Mouse (Mus musculus): ENCODE data around the gene Hdlbp. TPM values are rescaled to one million over a fixed set of nuclear protein-coding genes. Genes with fewer than 3 reads are reported as not detected.
"Not testable (repeated sequence)": the region's sequence is repeated elsewhere in the genome, so short reads cannot be mapped to it uniquely, and the experiment has no call there.

Gene Hdlbp
- polyA plus RNA-seq, 1 experiment: 2.8 TPM

- no peaks in the 10 kb centered on the region for H3K9me3 ChIP-seq (ENCODE audit: control insufficient read depth, low read length)
- peaks cover 45% of the 10 kb centered on the region for H3K4me1 ChIP-seq (ENCODE audit: control insufficient read depth)
- H3K4me3 ChIP-seq (replicated peaks): peak overlapping the region; percentile 91
- TF ChIP-seq TAL1 (IDR thresholded peaks at IDR 0.05; ENCODE audit: low read length) (no peak), GATA1 (IDR thresholded peaks at IDR 0.05; ENCODE audit: low read length) (no peak)
- peaks cover 7% of the 10 kb centered on the region for H3K36me3 ChIP-seq (ENCODE audit: control insufficient read depth)
- no peaks in the 10 kb centered on the region for H3K27me3 ChIP-seq (ENCODE audit: control insufficient read depth)
Measured at GRCm38 (mm10) chr1:93479476-93480083, 965 bp upstream of the Hdlbp start.

GRCm38 (mm10) chr1:93477758-93478585, 643 bp downstream of the Hdlbp start:
- Histone ChIP-seq H3K27me3 (ENCODE audit: control insufficient read depth) (no peaks in the 10 kb centered on the region), H3K4me3 (replicated peaks) (peak overlapping the region; percentile 91), H3K9me3 (ENCODE audit: control insufficient read depth, low read length) (no peaks in the 10 kb centered on the region), H3K4me1 (ENCODE audit: control insufficient read depth) (peaks cover 50% of the 10 kb centered on the region), H3K36me3 (ENCODE audit: control insufficient read depth) (peaks cover 12% of the 10 kb centered on the region)
- TF ChIP-seq GATA1 (IDR thresholded peaks at IDR 0.05; ENCODE audit: low read length) (no peak), TAL1 (IDR thresholded peaks at IDR 0.05; ENCODE audit: low read length) (no peak)

GRCm38 (mm10) chr1:93475694-93476093, 2.9 kb downstream of the Hdlbp start:
- Histone ChIP-seq H3K4me3 (replicated peaks) (no peak overlapping the region), H3K9me3 (ENCODE audit: control insufficient read depth, low read length) (no peaks in the 10 kb centered on the region), H3K36me3 (ENCODE audit: control insufficient read depth) (peaks cover 6% of the 10 kb centered on the region), H3K27me3 (ENCODE audit: control insufficient read depth) (no peaks in the 10 kb centered on the region), H3K4me1 (ENCODE audit: control insufficient read depth) (peaks cover 42% of the 10 kb centered on the region)
- TF ChIP-seq GATA1 (IDR thresholded peaks at IDR 0.05; ENCODE audit: low read length) (no peak), TAL1 (IDR thresholded peaks at IDR 0.05; ENCODE audit: low read length) (no peak)

- H3K27me3 ChIP-seq (ENCODE audit: control insufficient read depth): no peaks in the 10 kb centered on the region
- TF ChIP-seq GATA1 (IDR thresholded peaks at IDR 0.05; ENCODE audit: low read length) (no peak), TAL1 (IDR thresholded peaks at IDR 0.05; ENCODE audit: low read length) (no peak)
- peaks cover 12% of the 10 kb centered on the region for H3K36me3 ChIP-seq (ENCODE audit: control insufficient read depth)
- H3K4me1 ChIP-seq (ENCODE audit: control insufficient read depth): peaks cover 6% of the 10 kb centered on the region
- no peak overlapping the region for H3K4me3 ChIP-seq (replicated peaks)
- no peaks in the 10 kb centered on the region for H3K9me3 ChIP-seq (ENCODE audit: control insufficient read depth, low read length)
Measured at GRCm38 (mm10) chr1:93468626-93469025, 10.0 kb downstream of the Hdlbp start.

GRCm38 (mm10) chr1:93465746-93466145, 12.9 kb downstream of the Hdlbp start:
- Histone ChIP-seq H3K4me1 (ENCODE audit: control insufficient read depth) (peaks cover 5% of the 10 kb centered on the region), H3K27me3 (ENCODE audit: control insufficient read depth) (no peaks in the 10 kb centered on the region), H3K9me3 (ENCODE audit: control insufficient read depth, low read length) (no peaks in the 10 kb centered on the region), H3K4me3 (replicated peaks) (no peak overlapping the region), H3K36me3 (ENCODE audit: control insufficient read depth) (peaks cover 15% of the 10 kb centered on the region)
- TF ChIP-seq GATA1 (IDR thresholded peaks at IDR 0.05; ENCODE audit: low read length) (no peak), TAL1 (IDR thresholded peaks at IDR 0.05; ENCODE audit: low read length) (no peak)

- Histone ChIP-seq H3K36me3 (ENCODE audit: control insufficient read depth) (peaks cover 15% of the 10 kb centered on the region), H3K4me3 (replicated peaks) (no peak overlapping the region), H3K27me3 (ENCODE audit: control insufficient read depth) (no peaks in the 10 kb centered on the region), H3K4me1 (ENCODE audit: control insufficient read depth) (peaks cover 5% of the 10 kb centered on the region), H3K9me3 (ENCODE audit: control insufficient read depth, low read length) (no peaks in the 10 kb centered on the region)
- TF ChIP-seq GATA1 (IDR thresholded peaks at IDR 0.05; ENCODE audit: low read length) (no peak), TAL1 (IDR thresholded peaks at IDR 0.05; ENCODE audit: low read length) (no peak)
Measured at GRCm38 (mm10) chr1:93465066-93465465, 13.5 kb downstream of the Hdlbp start.

GRCm38 (mm10) chr1:93459101-93459500, 19.5 kb downstream of the Hdlbp start:
- no peaks in the 10 kb centered on the region for H3K9me3 ChIP-seq (ENCODE audit: control insufficient read depth, low read length)
- H3K27me3 ChIP-seq (ENCODE audit: control insufficient read depth): no peaks in the 10 kb centered on the region
- no peak overlapping the region for H3K4me3 ChIP-seq (replicated peaks)
- TF ChIP-seq TAL1 (IDR thresholded peaks at IDR 0.05; ENCODE audit: low read length) (no peak), GATA1 (IDR thresholded peaks at IDR 0.05; ENCODE audit: low read length) (no peak)
- peaks cover 7% of the 10 kb centered on the region for H3K36me3 ChIP-seq (ENCODE audit: control insufficient read depth)
- peaks cover 5% of the 10 kb centered on the region for H3K4me1 ChIP-seq (ENCODE audit: control insufficient read depth)

- peaks cover 4% of the 10 kb centered on the region for H3K4me1 ChIP-seq (ENCODE audit: control insufficient read depth)
- 0 out of 2 replicates have a peak, but pooled peaks cover 2% of the 10 kb centered on the region for H3K36me3 ChIP-seq (ENCODE audit: control insufficient read depth)
- H3K4me3 ChIP-seq (replicated peaks): no peak overlapping the region
- TF ChIP-seq GATA1 (IDR thresholded peaks at IDR 0.05; ENCODE audit: low read length): no peak
- no peak for TF ChIP-seq TAL1 (IDR thresholded peaks at IDR 0.05; ENCODE audit: low read length)
- H3K27me3 ChIP-seq (ENCODE audit: control insufficient read depth): no peaks in the 10 kb centered on the region
- no peaks in the 10 kb centered on the region for H3K9me3 ChIP-seq (ENCODE audit: control insufficient read depth, low read length)
Measured at GRCm38 (mm10) chr1:93458357-93458756, 20.3 kb downstream of the Hdlbp start.

GRCm38 (mm10) chr1:93453721-93454255, 24.8 kb downstream of the Hdlbp start:
- no peaks in the 10 kb centered on the region for H3K27me3 ChIP-seq (ENCODE audit: control insufficient read depth)
- H3K36me3 ChIP-seq (ENCODE audit: control insufficient read depth): no peaks in the 10 kb centered on the region
- no peak overlapping the region for H3K4me3 ChIP-seq (replicated peaks)
- no peaks in the 10 kb centered on the region for H3K9me3 ChIP-seq (ENCODE audit: control insufficient read depth, low read length)
- TF ChIP-seq TAL1 (IDR thresholded peaks at IDR 0.05; ENCODE audit: low read length) (no peak), GATA1 (IDR thresholded peaks at IDR 0.05; ENCODE audit: low read length) (no peak)
- peaks cover 4% of the 10 kb centered on the region for H3K4me1 ChIP-seq (ENCODE audit: control insufficient read depth)

GRCm38 (mm10) chr1:93450118-93450517, 28.5 kb downstream of the Hdlbp start:
- not testable (repeated sequence) for H3K9me3 ChIP-seq (ENCODE audit: control insufficient read depth, low read length); H3K36me3 ChIP-seq (ENCODE audit: control insufficient read depth); H3K27me3 ChIP-seq (ENCODE audit: control insufficient read depth); H3K4me3 ChIP-seq (replicated peaks)
- peaks cover 22% of the 10 kb centered on the region for H3K4me1 ChIP-seq (ENCODE audit: control insufficient read depth)
